Mouse (Mus musculus) embryonic facial prominence, embryonic 10.5 days (tissue): ENCODE measurements at regions not wholly inside any gene's neighbourhood (a gene's known extent, or its start where the extent isn't known, plus 50 kb on each side); places are given as distances from the start of the nearest gene placed in this dataset.
A peak's percentile ranks its signal among the peaks of the same experiment; 100 is the strongest.

Source experiments
- DNase-seq: peaks from one replicate; pipeline ENCODE4 v3.0.0-alpha.2; 2017; ENCODE audit warnings: low spot score
- H3K27ac ChIP-seq: fragments of 300-500 bp; sonication (generic); replicated peaks from 2 replicates; pipeline ENCODE4 v1.5.1; 2016; ENCODE audit warnings: mild to moderate bottlenecking
- H3K27me3 ChIP-seq: fragments of 300-500 bp; sonication (generic); replicated peaks from 2 replicates; pipeline ENCODE4 v1.6.1; 2016; ENCODE audit warnings: low read depth, mild to moderate bottlenecking; ENCODE audit not compliant: poor library complexity, severe bottlenecking
- H3K36me3 ChIP-seq: fragments of 300-500 bp; sonication (generic); replicated peaks from 2 replicates; pipeline ENCODE4 v1.6.1; 2016; ENCODE audit warnings: mild to moderate bottlenecking, moderate library complexity
- H3K4me1 ChIP-seq: fragments of 300-500 bp; sonication (generic); 2 replicates; pipeline ENCODE4 v1.6.1; 2016
- H3K4me3 ChIP-seq: fragments of 300-500 bp; sonication (generic); 2 replicates; pipeline ENCODE4 v1.5.1; 2016; ENCODE audit warnings: mild to moderate bottlenecking, moderate library complexity
- H3K9me3 ChIP-seq: fragments of 300-500 bp; sonication (generic); 2 replicates; pipeline ENCODE4 v1.6.1; 2016; ENCODE audit warnings: mild to moderate bottlenecking
- whole genome bisulfite sequencing: fragments of 180-500 bp; shearing (Covaris S2); methylation state at CpG from one replicate; pipeline ENCODE4 v1.1.7; 2016; 5-methylcytosine and 5-hydroxymethylcytosine counted together

DNA sequence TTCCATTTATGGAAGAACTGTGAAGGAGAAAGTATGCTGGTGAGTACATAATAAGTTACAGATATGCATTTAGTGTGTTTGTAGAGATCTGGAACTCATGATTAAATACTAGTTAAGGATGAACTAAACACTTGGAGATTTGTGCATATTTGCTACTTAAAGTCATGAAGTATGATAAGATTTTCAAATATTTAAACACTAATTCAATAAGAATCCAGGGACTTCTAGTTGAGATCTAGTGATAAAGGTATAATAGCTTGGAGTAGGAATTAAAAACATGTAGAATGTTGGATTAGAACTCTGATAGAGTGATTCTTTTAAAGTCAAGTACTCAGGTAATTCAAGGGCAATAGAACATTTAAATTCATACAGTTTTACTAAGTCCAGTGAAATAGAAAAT lies 1026.5 kb upstream of the Lcorl start:
- DNase-seq = no peak
- H3K9me3 ChIP-seq = no peaks in the 10 kb centered on the region
- no peaks in the 10 kb centered on the region for H3K4me1 ChIP-seq
- no peak overlapping the region for H3K27ac ChIP-seq
- no peaks in the 10 kb centered on the region for H3K36me3 ChIP-seq
- no peak overlapping the region for H3K4me3 ChIP-seq
- H3K27me3 ChIP-seq = no peaks in the 10 kb centered on the region

DNA sequence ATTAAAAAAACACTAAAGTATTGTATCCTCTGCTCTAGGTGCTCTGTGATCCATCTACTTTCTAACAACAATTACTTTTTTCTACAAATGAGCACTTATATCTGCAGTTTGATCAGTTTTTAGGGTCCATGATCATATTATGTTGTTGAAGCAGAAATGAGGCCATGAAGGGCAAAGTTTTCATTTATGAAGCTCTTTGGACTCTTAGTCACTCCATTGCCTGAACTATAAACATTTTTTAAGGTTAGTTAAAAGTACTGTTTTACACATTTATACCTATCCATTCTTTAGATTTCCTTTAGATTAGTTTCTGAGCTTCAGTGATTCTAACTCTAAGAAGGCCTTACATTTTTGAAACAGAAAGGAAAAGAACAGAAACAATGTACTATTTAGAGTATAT lies 999.4 kb upstream of the Lcorl start:
- H3K27ac ChIP-seq = no peak overlapping the region
- no peaks in the 10 kb centered on the region for H3K4me1 ChIP-seq
- H3K27me3 ChIP-seq = no peaks in the 10 kb centered on the region
- H3K4me3 ChIP-seq = no peak overlapping the region
- H3K36me3 ChIP-seq = no peaks in the 10 kb centered on the region
- no peaks in the 10 kb centered on the region for H3K9me3 ChIP-seq
- no peak for DNase-seq

DNA sequence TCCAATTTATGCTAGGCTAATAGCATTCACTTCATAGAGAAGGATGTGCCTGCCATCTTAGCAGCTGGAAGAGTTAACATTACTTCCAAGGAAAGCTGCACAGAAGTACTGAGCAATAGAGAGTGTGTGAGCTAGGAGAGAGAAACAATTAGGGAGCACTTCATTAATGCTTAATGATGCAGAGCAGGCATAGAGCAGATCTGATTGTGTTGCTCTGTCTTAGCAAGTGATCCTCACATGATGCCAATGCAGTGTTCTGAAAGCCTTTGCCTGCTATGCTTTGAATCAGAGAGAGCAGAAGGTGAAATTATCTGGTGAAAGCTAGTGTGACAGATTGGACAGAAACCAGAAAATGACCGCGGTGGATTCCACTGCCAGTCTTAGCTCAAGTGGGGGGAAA lies 987.8 kb upstream of the Lcorl start:
- WGBS = 83% methylated on average over 2 of the region's 2 CpGs
- H3K9me3 ChIP-seq = no peaks in the 10 kb centered on the region
- H3K27ac ChIP-seq = no peak overlapping the region
- H3K4me1 ChIP-seq = no peaks in the 10 kb centered on the region
- DNase-seq = no peak
- H3K27me3 ChIP-seq = no peaks in the 10 kb centered on the region
- H3K36me3 ChIP-seq = no peaks in the 10 kb centered on the region
- H3K4me3 ChIP-seq = no peak overlapping the region

DNA sequence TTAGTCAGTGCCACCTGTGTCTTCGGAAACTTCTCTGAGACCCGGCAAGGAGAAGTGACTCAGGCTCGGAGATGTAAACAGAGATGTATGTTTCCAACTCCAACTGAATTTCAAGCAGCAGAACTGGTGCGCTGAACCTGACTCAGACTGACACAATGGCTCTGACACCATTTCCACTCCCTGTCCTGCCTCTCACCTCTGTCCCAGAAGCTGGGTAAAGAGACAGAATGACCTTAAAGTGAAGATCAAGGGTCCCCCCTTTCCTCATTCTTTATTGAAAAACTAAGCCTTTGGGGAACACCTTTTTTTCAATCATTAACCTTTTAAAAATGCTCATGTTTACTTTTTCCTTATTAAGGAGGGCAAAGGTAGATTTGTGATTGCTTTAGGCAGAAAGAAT lies 979.4 kb upstream of the Lcorl start:
- 89% methylated on average over 4 of the region's 4 CpGs for WGBS
- no peaks in the 10 kb centered on the region for H3K4me1 ChIP-seq
- no peak for DNase-seq
- no peak overlapping the region for H3K27ac ChIP-seq
- H3K36me3 ChIP-seq = no peaks in the 10 kb centered on the region
- H3K9me3 ChIP-seq = no peaks in the 10 kb centered on the region
- no peaks in the 10 kb centered on the region for H3K27me3 ChIP-seq
- no peak overlapping the region for H3K4me3 ChIP-seq

DNA sequence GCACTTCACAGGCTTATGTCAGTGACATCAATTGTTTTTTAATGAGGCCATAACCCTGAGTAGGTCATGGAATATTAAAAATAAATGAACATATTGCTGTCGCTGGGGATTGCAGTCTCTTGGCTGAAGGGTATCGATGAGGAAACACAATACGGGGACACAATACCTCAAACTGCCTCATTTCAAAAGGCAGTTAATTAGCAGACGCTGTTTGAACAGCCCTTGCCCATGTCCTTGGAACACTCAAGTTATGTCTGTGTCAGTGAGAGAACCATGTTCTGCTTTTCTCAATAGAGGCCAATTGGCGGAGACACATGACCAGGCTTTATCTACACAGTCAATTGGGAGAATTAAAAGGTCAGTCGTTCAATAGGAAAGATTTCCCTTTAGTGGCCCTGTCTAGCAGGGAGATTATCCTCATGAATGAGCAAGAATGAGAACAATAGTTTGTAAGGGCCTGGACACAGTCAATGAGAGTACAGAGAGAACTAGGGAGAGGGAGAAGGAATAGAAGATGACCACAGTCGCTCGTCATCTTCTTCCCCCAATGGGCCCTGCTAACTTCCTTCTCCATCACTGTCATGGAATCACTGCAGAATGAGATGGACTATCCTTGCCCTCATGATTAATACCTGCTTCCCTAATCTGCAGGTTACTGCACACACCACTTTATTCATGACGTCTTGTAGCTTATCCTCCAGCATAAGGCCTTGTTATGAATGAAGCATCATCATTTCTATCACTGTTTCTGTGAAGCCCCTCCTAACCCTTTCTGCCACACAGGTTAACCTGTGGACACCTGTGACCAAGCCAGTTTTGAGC lies 973.6 kb upstream of the Lcorl start:
- H3K27me3 ChIP-seq = 0 out of 2 replicates have a peak, but pooled peaks cover 8% of the 10 kb centered on the region
- no peak overlapping the region for H3K27ac ChIP-seq
- no peak for DNase-seq
- H3K9me3 ChIP-seq = no peaks in the 10 kb centered on the region
- peaks cover 9% of the 10 kb centered on the region; the same call in 1 of the 2 replicates for H3K4me1 ChIP-seq
- no peaks in the 10 kb centered on the region for H3K36me3 ChIP-seq
- WGBS = 65% methylated on average over 9 of the region's 9 CpGs
- no peak overlapping the region for H3K4me3 ChIP-seq

DNA sequence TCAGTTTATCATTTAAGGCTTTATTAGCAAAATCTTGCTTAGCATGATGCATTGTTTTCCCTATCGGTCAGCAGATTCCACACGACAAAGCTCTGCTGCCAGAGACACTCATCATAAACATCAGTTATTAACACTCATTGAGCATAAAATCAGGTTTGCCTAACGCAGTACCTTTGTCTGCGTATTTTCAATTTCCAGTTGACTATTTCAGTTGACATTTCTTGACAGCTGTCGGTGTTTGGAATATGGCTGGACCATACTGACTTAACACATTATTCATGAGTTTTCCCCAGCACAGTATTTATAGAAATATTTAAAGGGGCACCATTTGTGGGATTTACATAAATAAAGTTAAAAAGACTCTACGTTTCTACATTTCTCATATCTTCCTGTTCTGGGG lies 972.7 kb upstream of the Lcorl start:
- no peaks in the 10 kb centered on the region for H3K9me3 ChIP-seq
- H3K27ac ChIP-seq = no peak overlapping the region
- 0 out of 2 replicates have a peak, but pooled peaks cover 8% of the 10 kb centered on the region for H3K27me3 ChIP-seq
- H3K4me1 ChIP-seq = peaks cover 9% of the 10 kb centered on the region; the same call in 1 of the 2 replicates
- WGBS = 85% methylated on average over 6 of the region's 6 CpGs
- H3K36me3 ChIP-seq = no peaks in the 10 kb centered on the region
- no peak overlapping the region for H3K4me3 ChIP-seq
- no peak for DNase-seq

DNA sequence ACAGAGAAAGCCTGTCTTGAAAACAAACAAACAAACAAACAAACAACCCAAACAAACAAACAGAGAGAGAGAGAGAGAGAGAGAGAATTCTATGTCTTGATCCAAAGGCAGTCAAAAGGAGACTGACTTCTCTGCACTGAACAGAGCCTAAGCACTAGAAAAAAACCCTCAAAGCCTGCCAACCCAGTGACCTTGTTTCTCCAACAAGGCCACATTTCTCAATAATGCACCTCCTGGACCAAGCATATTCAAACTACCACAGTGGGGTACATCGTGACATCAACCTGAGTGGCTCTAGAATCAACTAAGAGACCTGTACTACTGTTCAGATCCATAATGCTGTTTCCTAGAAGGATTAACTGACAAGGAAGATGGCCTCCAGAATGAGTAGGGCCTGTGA lies 969.0 kb upstream of the Lcorl start:
- 98% methylated on average over 1 of the region's 1 CpGs for WGBS
- no peak overlapping the region for H3K27ac ChIP-seq
- no peaks in the 10 kb centered on the region for H3K9me3 ChIP-seq
- no peaks in the 10 kb centered on the region for H3K36me3 ChIP-seq
- DNase-seq = no peak
- 0 out of 2 replicates have a peak, but pooled peaks cover 8% of the 10 kb centered on the region for H3K27me3 ChIP-seq
- no peak overlapping the region for H3K4me3 ChIP-seq
- H3K4me1 ChIP-seq = peaks cover 11% of the 10 kb centered on the region; the same call in 1 of the 2 replicates

DNA sequence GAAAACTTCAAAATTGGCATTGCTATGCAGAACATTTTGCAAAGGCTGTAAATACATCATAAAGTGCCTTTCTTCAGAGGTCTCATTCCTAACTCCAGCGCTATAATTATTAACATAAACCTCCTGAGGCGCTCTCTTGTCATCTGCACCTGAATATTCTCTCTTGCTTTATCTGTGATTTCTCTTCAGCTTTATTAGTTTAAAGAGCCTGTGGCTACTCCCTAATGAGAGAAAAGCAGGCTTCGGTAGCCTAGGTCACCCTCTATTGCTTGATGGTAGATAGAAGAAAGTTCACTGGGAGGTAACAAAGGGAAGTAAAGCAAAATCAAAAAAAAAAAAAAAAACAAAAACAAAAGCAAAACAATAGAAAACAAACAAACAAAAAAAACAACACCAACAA lies 967.5 kb upstream of the Lcorl start:
- Histone ChIP-seq H3K9me3 (no peaks in the 10 kb centered on the region), H3K27ac (no peak overlapping the region), H3K4me1 (peaks cover 4% of the 10 kb centered on the region; the same call in 1 of the 2 replicates), H3K27me3 (0 out of 2 replicates have a peak, but pooled peaks cover 8% of the 10 kb centered on the region), H3K4me3 (no peak overlapping the region), H3K36me3 (no peaks in the 10 kb centered on the region)
- whole genome bisulfite sequencing = 70% methylated on average over 3 of the region's 3 CpGs
- no peak for DNase-seq

DNA sequence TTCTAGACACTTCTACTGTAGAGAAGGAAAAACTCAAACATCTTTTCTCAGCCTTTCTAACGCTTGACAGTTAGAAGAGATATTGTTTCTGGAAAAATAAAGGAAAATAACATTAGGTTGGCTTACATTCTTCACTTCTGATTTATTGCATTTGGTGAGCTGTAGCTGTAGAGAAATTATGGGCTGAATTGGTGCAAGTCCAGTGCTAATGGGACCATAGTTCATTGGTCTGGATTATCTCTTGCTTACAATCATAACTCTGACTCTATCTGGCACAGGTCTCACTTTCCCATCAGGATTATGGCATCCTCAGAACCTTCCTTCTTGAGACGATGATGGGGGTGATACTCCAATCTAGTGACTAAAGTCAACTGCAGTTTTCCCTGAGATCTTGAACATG lies 937.7 kb upstream of the Lcorl start:
- 91% methylated on average over 2 of the region's 2 CpGs for WGBS
- H3K4me1 ChIP-seq = peaks cover 3% of the 10 kb centered on the region
- no peak overlapping the region for H3K27ac ChIP-seq
- no peak for DNase-seq
- H3K4me3 ChIP-seq = no peak overlapping the region
- no peaks in the 10 kb centered on the region for H3K36me3 ChIP-seq
- no peaks in the 10 kb centered on the region for H3K9me3 ChIP-seq
- H3K27me3 ChIP-seq = no peaks in the 10 kb centered on the region

DNA sequence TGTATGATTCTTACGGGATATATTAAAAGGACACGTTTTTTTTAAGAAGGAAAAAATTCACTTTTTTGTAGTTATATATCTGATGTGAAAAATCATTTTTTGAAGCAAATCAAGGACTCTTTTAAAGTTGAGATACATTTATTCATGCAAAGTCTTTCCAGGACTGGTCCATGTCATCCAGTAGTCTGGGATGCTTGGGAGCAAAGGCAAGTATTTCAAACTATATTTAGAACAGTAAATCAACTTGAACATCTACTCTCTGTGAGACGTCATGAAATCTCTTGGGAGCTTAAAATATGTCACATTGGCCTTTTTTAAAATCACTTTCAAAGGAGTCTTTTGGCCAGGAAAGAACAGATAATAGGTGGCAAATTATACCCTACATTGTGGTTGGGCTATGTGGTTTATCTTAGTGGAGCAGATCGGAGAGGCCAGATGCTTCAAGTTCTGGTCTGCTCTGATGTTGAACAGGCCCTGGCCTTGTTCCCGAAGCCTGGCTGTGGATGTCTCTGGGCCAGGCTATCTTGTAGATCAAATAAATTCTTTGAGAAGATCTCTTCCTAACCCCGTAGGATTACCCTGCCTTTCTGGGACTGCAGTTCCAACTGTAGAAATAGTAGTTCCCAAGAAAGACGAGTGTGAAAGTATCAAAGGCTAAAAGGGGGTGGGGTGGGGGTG lies 936.8 kb upstream of the Lcorl start:
- H3K36me3 ChIP-seq = no peaks in the 10 kb centered on the region
- WGBS = 74% methylated on average over 7 of the region's 7 CpGs
- DNase-seq = no peak
- H3K27ac ChIP-seq = no peak overlapping the region
- no peaks in the 10 kb centered on the region for H3K9me3 ChIP-seq
- no peaks in the 10 kb centered on the region for H3K27me3 ChIP-seq
- no peak overlapping the region for H3K4me3 ChIP-seq
- peaks cover 3% of the 10 kb centered on the region for H3K4me1 ChIP-seq

DNA sequence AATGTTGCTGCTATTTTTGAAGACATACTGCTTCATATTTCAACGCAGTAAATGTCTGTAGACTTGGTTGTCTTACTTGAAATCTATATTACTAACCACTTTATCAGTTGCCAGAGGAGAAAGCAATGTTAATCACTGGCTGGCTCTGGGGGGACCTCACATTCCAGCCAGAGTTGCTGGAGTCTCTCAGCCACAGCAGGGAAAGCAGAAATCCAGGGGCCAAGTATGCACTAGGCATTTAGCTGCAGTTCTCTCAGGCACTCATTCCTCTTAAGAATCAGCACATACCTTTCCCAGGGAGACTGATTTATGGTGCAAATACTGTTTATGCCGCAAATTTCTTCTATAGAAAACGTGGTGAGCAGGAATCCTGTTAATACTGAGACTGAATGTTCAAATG lies 933.6 kb upstream of the Lcorl start:
- Histone ChIP-seq H3K4me1 (peaks cover 3% of the 10 kb centered on the region), H3K36me3 (no peaks in the 10 kb centered on the region), H3K4me3 (no peak overlapping the region), H3K9me3 (no peaks in the 10 kb centered on the region), H3K27me3 (no peaks in the 10 kb centered on the region), H3K27ac (no peak overlapping the region; the same call in 1 of the 2 replicates)
- WGBS = 62% methylated on average over 3 of the region's 3 CpGs
- DNase-seq = peak; percentile 9

DNA sequence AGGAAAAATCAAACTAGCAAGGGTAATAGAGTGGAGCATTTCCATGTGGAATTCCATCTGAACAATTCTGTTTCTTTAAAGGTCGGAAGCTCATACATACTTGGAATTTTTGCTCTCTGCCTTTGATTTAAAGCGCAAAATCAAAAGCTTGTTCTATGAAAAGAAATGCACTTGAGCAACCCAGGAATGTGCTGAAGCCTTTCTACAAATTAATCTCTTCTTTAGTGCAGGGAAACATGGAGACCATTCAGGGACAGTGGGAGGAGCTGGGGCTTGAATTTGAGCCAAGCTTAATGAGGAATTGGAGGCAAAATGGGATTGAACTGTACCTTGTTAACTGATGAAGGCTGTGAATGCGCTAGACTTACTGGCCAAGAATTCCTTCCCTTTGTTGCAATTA lies 933.1 kb upstream of the Lcorl start:
- Histone ChIP-seq H3K27ac (no peak overlapping the region), H3K36me3 (no peaks in the 10 kb centered on the region), H3K27me3 (no peaks in the 10 kb centered on the region), H3K9me3 (no peaks in the 10 kb centered on the region), H3K4me1 (peaks cover 3% of the 10 kb centered on the region), H3K4me3 (no peak overlapping the region)
- no peak for DNase-seq
- 58% methylated on average over 3 of the region's 3 CpGs for WGBS

DNA sequence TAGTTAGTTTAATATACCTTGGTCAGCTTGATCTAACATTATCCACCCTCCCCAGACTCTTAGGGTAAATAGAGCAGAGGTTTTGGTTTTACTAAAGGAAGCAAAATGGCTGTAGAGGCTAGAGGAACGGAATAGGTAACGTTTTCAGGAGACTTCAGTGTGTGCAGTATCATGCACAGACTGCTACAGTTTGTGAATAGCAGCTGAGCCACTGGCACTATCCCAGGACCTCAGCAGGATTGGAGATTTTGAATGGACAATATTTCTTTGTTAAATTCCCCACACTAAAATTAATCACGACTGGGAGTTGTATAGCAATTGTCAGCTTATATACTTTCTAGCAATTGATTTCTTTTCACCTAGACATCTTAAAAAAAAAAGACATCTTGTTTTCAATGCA lies 929.7 kb upstream of the Lcorl start:
- Histone ChIP-seq H3K27ac (no peak overlapping the region), H3K9me3 (no peaks in the 10 kb centered on the region), H3K4me3 (no peak overlapping the region), H3K27me3 (no peaks in the 10 kb centered on the region), H3K36me3 (no peaks in the 10 kb centered on the region), H3K4me1 (peaks cover 3% of the 10 kb centered on the region)
- 85% methylated on average over 3 of the region's 3 CpGs for WGBS
- no peak for DNase-seq
